Mouse (Mus musculus) gastrocnemius, adult 2 months (tissue): ENCODE data around the gene Pthlh. TPM values are rescaled to one million over a fixed set of nuclear protein-coding genes. Genes with fewer than 3 reads are reported as not detected.

Source experiments
- DNase-seq: peaks from one replicate; pipeline ENCODE4 v3.0.0; 2022
- H3K27ac ChIP-seq: fragments of 200-600 bp; 2 replicates; pipeline ENCODE4 v1.8.1; 2022; ENCODE audit warnings: mild to moderate bottlenecking
- H3K4me3 ChIP-seq: fragments of 200-600 bp; 2 replicates; pipeline ENCODE4 v1.8.1; 2022; ENCODE audit warnings: mild to moderate bottlenecking, moderate library complexity
- CTCF ChIP-seq: fragments of 200-600 bp; IDR thresholded peaks from 2 replicates; pipeline ENCODE4 v1.8.1; 2022; ENCODE audit warnings: antibody characterized with exemption, mild to moderate bottlenecking, moderate library complexity
- intact Hi-C: fragments of 180-260 bp; cut with DNase I; formaldehyde crosslinking; loops from one replicate; pipeline ENCODE4 v1.15.1; 2025
- total RNA-seq, 2 experiments: library from RNA; stranded (reverse); gene quantifications; 2 replicates each; pipeline ENCODE4 v1.2.3; 2021

Gene Pthlh
- total RNA-seq, 2 experiments from 2014 or later = 0.78 to 3.0 TPM

DNA sequence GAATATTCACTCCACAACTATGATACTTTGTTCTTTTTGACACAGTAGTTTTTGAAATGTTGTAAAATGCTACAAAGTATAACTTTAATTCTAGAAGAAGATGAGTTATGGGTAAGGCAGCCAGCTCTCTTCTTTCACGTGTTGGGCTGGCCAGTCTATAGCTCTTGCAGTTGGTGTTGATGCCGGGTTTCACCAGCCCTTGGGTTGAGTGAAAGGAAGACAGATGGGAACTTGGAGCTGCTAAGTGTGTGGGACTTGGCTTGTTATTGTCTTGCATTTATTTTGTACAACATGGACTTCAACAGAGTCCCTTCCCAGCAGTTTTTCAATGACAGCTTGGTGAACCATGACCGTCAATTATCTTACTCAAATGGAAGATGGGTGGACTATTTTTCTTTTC is 16.2 kb downstream of the Pthlh start:
- H3K27ac ChIP-seq = no peak overlapping the region
- TF ChIP-seq CTCF = no peak
- intact Hi-C loops = no loop called here
- H3K4me3 ChIP-seq = no peak overlapping the region
- DNase-seq = no peak

DNA sequence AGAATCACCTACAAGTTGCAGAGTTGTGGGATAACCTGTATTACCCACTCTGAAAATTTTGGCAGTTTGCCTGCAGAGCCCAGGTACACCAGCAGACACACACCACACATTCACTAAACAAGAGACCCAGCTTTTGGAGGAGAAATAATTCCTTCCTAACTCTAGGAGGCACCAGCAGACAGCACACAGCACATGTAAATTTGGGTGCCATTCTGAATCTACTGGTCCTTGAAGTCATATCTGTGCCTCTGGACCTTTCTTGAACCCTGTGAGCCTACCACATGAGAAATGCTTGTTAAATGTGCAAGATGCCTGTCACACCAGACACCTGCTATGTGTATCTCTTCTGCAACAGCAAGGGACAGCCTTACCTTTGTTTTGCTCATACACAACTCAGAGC is 19.7 kb downstream of the Pthlh start:
- DNase-seq = no peak
- H3K4me3 ChIP-seq = no peak overlapping the region
- TF ChIP-seq CTCF = peak; percentile 14; the same call in 1 of the 2 replicates
- intact Hi-C loops = loop anchor here (5.0 kb wide), 1 partner anchor 237 kb away; no protein-coding TSS in a partner anchor
- H3K27ac ChIP-seq = no peak overlapping the region

DNA sequence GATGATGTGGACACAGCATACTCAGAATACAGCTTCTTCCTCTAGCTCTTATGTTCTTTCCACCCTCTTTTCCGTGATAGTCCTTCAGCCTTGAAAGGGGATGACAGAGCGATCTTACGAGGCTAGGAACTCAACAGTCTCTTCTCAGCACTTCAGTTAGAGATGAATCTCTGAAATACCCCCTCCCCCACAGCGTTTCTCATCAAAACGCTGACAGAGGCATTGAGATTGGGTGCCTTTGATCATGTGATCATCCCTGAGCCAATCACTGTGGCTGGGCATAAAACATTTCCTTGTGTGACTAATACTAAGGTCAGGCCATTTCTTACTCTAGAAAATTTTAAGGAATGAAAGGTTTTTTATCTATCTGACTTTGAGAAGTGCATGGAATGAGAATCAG is 20.3 kb downstream of the Pthlh start:
- no peak for DNase-seq
- intact Hi-C loops = loop anchor here (5.0 kb wide), 1 partner anchor 236 kb away; no protein-coding TSS in a partner anchor
- Histone ChIP-seq H3K27ac (no peak overlapping the region), H3K4me3 (no peak overlapping the region)
- TF ChIP-seq CTCF = no peak

DNA sequence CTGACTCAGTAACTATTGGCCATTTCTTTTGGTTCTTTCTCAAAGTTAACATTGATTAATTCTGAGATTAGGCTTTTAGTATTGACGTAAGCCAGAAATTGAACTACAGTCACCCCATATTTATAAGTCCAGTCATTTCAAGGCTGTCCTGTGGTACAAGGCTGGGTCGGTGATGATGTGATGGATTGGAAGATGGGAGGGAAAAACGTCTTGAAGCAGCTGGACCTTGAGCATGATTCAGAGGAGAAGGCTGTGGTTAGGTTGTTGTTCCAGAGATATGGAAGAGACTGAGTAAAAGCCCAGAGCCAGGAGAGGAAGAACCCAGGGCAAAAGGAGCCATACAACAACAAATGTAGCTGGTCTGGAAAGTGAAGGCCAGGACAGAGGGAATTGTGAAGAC is 22.4 kb downstream of the Pthlh start:
- no peak for DNase-seq
- TF ChIP-seq CTCF = no peak
- intact Hi-C loops = loop anchor here (5.0 kb wide), 1 partner anchor 234 kb away; no protein-coding TSS in a partner anchor

DNA sequence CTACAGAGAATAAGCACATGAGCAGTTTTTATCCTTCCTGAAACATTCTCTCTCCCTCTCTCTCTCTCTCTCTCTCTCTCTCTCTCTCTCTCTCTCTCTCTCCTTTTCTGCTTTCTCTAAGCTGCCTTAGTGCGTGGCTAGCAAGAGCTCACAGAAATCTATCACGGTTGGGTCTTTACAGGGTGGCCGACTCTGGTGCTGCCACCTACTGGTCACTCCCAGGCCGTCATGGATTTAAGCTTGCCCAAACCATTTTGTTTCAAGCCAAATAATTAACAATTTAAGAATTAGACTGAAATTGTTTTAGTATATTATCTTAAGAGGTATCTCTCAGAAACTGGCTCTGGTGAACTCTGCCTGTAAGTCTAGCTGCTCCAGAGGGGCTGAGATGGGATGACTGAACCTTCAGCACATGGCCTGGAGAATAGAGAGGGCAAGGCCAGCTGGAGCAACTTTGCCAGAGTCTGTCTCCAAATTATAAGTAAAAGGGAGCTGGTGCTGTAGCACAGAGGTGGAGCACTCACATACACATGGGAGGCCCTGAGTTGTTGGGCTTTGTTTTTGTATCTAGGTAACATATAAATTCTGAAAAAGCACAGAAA is 23.7 kb downstream of the Pthlh start:
- intact Hi-C loops = loop anchor here (5.0 kb wide), 1 partner anchor 233 kb away; no protein-coding TSS in a partner anchor
- DNase-seq = peak; percentile 63
- peak; percentile 74 for TF ChIP-seq CTCF
- Histone ChIP-seq H3K27ac (no peak overlapping the region), H3K4me3 (no peak overlapping the region)

More for the DNA sequence above, 22.4 kb downstream of the Pthlh start:
- Histone ChIP-seq H3K27ac (no peak overlapping the region), H3K4me3 (no peak overlapping the region)

DNA sequence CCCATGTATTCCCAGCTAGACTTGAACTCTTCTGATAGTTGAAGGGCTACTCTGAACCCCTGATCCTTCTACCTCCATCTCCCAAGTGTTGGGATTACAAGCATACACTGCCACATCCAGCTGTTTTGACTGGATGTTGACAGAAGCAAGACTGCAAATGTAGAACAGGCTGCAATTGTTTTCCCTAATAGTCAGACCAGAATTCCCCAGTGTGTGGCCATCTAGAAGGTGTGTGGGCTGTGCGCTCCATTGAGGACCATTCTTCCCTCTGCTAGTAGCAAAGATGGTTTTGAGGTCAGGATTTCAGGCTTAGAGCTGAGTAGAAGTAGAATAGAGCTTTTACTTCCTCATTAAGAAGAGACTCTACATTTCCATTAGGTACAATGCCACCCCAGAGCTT is 37.3 kb downstream of the Pthlh start:
- Histone ChIP-seq H3K4me3 (no peak overlapping the region), H3K27ac (no peak overlapping the region)
- DNase-seq = no peak
- TF ChIP-seq CTCF = no peak
- intact Hi-C loops = no loop called here

DNA sequence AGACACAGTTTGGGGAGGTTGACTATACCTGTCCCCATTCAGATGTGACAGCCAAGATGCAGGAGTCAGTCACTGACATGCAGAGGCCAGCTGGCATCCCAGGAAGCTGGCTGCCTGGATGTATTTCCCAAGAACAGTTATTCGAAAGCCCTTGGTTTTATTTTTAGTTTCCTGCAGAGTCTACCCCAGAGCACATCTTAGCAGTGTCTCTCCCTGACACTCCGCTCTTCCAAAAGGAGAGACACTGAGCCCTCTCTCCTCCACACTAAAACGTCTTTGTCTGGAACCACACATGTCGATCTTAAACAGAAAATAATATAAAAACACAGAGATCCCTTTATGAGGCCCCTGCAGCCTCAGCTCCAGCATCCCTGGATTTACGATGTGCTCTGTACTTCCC is 44.9 kb downstream of the Pthlh start:
- Histone ChIP-seq H3K27ac (no peak overlapping the region), H3K4me3 (no peak overlapping the region)
- intact Hi-C loops = no loop called here
- DNase-seq = no peak
- TF ChIP-seq CTCF = no peak

DNA sequence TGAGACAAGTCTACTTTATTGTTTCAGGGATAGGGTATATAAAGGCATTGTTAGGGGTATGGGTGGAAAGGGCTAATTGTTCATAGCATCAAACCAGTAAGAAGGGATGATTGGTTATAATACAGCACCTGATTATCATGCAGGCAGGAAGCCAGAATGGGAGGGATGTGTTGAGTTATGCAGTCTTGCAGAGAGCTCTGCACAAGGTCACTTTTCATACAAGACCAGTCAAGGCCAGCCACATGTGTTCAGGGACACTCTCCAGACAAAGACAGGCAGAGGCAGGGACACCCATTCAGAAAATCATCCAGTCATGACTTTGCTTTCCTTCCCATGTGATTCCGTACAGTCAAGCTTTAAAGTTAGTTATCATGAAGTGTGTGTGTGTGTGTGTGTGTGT is 47.8 kb downstream of the Pthlh start:
- DNase-seq = no peak
- Histone ChIP-seq H3K27ac (no peak overlapping the region), H3K4me3 (no peak overlapping the region)
- TF ChIP-seq CTCF = no peak
- intact Hi-C loops = no loop called here

DNA sequence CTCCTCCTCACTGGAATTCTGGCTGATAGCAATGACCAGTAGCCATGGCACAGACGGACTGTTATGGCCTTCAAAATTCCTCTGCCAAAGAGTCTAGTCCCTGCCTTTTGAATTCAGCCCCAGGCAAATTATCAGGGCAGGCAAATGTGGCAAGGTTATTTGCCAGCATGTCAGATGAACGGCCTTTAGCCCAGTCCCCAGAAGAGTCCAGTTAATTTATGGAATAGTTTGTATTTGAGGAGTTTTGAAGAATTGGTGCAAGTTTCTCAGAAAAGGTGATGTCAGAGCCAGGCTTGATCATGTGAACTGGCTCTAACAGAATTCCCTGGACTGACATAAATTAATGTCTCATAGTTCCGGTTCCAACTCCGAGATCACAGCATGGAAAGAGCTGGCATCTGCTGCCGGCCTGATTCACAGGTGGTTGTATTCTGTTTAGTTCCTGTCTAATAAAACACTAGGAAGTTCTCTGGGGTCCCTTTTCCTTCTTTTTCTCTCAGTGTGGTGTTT is 56.1 kb downstream of the Pthlh start:
- Histone ChIP-seq H3K27ac (no peak overlapping the region), H3K4me3 (no peak overlapping the region)
- no peak for TF ChIP-seq CTCF
- DNase-seq = no peak
- intact Hi-C loops = no loop called here

Other genes starting within 250 kb of the Pthlh start
- under 1 TPM; 0.59 to 0.66 TPM for gene Rep15, start 231.6 kb downstream of the Pthlh start, total RNA-seq
- 10 to 100 TPM; 37.4 to 52.4 TPM for gene Mrps35, start 221.4 kb downstream of the Pthlh start, total RNA-seq
- not detected for gene Mansc4, start 177.2 kb downstream of the Pthlh start, total RNA-seq
- 1 to 10 TPM; 1.7 to 2.2 TPM for gene Klhl42, start 172.8 kb downstream of the Pthlh start, total RNA-seq
- gene Ccdc91, start 211.6 kb upstream of the Pthlh start, total RNA-seq = 10 to 100 TPM; 72.9 to 96.0 TPM